Mouse (Mus musculus): ENCODE data around the gene Mlst8. TPM values are rescaled to one million over a fixed set of nuclear protein-coding genes. Genes with fewer than 3 reads are reported as not detected.
A peak's percentile ranks its signal among the peaks of the same experiment; 100 is the strongest.

Gene Mlst8
- total and polyA plus RNA-seq, 3 experiments, result 25.6 to 61.7 (median 26.0) TPM

GRCm38 (mm10) chr17:24489265-24490030 is 10.6 kb upstream of the Mlst8 start:
- DNase-seq, result peak; percentile 60

GRCm38 (mm10) chr17:24488662-24489264 is 9.9 kb upstream of the Mlst8 start:
- DNase-seq, result peak; percentile 65

GRCm38 (mm10) chr17:24488186-24488661 is 9.3 kb upstream of the Mlst8 start, which contains the start of gene Caskin1:
Caskin1 (plus strand) TSS chr17:24488601.
- peak; percentile 75 for DNase-seq

- no peak for DNase-seq
Observed at GRCm38 (mm10) chr17:24485090-24485860, 6.4 kb upstream of the Mlst8 start.

- DNase-seq, result peak; percentile 48
Observed at GRCm38 (mm10) chr17:24483495-24483894, 4.6 kb upstream of the Mlst8 start.

GRCm38 (mm10) chr17:24481027-24481815 is 2.3 kb upstream of the Mlst8 start:
- DNase-seq, result peak; percentile 50

- DNase-seq, result no peak
Observed at GRCm38 (mm10) chr17:24480201-24480826, 1.4 kb upstream of the Mlst8 start.

- no peak for DNase-seq
Observed at GRCm38 (mm10) chr17:24479431-24479830, 553 bp upstream of the Mlst8 start.

DNA sequence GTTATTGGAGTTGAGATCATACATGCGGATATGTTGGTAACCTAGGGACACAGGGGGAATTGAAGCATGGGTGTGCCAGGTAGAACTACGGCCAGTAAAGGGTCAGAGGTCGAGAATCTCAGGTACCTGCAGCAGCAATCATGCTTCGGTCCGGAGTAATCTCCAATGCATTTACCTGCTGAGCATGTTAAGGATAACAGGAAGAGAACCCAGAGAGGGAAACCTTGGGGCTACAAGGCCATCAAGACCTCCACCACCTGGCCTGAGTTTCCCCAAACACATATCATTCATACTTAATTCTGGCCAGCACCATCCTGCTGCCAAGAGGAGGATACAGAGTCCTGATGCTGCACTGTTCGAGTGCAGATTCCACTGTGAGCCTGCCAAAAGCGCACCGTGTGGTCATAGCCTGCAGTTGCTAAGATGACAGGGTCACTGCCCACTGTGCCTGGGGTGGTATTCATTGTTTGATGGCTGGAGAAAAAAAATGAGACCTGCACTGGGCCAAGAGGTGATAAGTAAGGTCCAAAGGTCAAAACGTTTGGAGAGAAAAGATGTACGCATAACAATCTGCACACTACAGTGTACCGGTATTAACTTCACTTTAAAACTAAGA is 785 bp downstream of the Mlst8 start:
- no peak for DNase-seq

DNA sequence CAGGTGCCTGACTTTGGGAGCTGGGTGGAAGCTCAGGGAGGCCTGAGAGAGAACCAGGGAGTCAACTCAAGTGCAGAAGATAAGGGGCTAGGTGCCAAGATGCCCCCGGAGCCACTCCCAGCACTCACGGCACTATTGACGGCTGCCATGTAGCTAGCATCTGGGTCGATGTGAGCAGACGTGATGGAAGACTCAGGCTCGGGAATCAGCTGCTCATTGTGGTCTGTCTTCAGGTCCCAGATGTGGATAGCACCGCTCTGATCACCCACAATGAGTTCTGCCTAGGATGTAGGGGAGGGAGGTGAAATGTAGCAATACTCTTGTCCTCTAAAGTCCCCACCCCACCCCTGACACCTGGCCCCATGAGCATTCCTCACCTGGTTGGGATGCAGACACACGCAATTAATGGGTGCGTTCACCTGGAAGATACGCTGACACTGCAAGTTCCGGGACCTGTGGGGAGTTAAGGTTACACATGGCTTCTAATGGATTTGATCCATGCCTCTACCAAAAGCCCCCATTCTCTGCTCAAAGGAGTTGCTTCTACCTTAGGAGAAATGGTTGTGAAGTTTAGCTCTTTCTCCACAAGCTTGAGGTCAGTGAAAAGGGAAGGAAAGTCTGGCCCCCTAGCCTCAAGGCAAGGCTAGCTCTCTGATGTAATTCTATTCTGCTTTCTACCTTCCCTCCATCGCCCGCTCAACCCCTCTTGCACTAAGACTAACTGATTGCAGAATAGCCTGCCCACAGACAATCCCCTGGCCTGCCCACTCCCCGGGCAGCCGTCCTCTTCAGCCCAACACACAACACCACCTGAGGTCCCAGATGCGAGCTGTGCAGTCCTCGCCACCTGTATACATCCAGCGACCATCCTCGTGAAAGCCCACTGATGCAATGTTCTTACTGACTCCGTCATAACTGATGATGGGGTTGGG is 1.6 kb downstream of the Mlst8 start:
- DNase-seq, result no peak

DNA sequence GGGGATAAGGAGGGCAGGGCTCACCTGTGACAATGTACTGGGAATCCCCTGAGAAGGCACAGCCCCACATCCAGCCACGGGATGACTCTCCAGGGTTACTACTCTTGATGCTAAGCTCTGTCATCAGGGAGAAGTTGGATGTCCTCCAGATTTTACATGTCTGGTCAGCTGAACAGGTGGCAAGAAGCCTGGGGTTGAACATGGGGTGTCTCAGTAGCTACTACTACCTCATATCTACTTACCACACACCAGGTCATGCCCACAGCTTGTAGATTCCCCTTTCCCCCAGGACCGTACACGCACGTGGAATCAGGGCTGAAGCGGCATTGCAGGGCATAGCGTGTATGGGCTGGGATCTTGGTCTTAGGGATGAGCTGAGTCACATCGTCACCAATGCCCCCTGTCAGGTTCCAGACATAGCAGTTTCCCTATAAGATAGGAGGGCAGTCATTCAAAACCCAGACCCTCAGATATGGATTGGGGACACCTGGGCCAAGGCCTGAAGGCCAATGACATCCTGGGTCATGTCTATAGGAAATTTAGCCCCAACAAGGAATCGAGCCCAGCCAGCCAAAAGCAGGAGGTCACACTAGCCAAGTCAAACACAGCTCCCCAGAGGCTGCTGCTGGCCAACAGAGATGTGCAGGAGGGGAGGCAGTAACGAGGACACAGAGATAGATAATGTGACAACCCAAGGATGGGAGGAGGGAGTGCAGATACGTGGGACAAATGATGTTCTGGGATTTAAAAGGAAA is 2.7 kb downstream of the Mlst8 start:
- no peak for DNase-seq

DNA sequence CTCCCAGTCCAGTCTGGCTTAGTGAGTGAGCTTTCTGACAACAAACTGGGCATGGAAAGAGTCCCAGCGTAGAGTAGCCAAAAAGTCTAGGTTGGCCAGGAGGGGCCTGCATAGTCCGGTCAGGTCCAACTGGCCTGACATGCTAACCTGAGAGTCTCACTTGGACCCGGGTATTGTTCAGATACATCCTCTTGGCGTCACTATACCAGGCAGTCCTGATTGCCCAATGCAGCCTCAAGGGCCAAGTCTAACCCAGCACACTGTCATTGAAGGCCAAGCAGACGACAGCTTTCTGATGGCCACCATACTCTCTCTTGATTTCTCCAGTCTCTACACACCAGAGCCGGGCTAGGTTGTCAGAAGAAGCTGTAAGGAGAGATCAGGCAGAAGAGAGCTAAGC is 3.3 kb downstream of the Mlst8 start:
- no peak for DNase-seq

GRCm38 (mm10) chr17:24474557-24474956 is 4.3 kb downstream of the Mlst8 start:
- no peak for DNase-seq

- no peak for DNase-seq
Observed at GRCm38 (mm10) chr17:24473612-24474275, 5.1 kb downstream of the Mlst8 start, which contains the start of gene Bricd5. Bricd5 (plus strand) TSS chr17:24473884.

- peak; percentile 90 for DNase-seq
Observed at GRCm38 (mm10) chr17:24472512-24472911, 6.4 kb downstream of the Mlst8 start.

DNA sequence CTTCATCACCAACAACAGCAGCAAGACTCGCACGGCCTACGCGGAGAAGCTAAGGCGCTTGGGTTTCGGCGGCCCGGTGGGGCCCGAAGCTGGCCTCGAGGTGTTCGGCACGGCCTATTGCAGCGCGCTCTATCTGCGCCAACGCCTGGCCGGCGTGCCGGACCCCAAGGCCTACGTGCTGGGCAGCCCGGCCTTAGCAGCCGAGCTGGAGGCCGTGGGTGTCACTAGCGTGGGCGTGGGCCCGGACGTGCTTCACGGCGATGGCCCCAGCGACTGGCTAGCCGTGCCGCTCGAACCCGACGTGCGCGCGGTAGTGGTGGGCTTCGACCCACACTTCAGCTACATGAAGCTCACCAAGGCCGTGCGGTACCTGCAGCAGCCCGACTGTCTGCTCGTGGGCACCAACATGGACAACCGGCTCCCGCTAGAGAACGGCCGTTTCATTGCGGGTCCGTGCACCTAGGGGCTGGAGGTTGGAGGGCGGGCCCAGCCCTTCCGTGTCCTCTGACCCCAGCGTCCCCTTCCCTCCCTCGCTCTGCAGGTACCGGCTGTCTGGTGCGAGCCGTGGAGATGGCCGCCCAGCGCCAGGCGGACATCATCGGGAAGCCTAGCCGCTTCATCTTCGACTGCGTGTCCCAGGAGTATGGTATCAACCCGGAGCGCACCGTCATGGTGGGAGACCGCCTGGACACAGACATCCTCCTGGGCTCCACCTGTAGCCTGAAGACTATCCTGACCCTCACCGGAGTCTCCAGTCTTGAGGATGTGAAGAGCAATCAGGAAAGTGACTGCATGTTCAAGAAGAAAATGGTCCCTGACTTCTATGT is 8.0 kb downstream of the Mlst8 start:
- DNase-seq, result peak; percentile 79

DNA sequence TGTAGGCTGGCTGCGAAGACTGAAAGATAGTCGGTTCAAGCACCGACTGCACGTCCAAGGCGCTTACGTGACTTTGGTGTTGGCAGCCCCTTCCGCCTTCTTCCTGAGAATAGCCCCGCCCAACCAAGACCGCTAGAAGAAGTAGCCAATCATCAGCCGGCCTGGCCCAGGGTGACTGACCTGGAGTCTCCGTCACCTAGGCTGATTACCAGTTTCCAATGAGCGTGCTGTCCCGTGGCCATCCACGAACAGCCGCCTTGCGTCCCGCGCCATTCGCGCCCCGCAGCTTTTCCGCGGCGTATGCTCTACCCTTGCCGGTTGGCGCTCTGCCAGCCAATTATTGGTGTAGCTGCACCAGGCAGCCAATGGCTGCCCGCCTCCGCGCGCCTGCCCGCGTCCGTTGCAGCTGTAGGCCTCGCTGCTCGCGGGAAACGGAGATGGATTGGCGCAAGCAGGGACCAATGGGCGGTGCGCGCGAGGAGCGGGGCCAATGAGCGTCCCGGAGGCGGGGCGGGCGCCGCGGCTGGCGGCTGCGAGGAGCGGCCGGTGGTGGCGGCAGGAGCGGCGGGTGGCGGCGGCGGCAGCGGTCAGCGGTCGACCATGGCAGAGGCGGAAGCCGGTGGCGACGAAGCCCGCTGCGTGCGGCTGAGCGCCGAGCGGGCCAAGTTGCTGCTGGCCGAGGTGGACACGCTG is 8.8 kb downstream of the Mlst8 start, which contains the start of the genes E4f1 and Pgp:
Gene E4f1 (minus strand): TSS at position 404 of the 693 bp plus-strand sequence.
Gene Pgp (plus strand): TSS at position 483 of the 693 bp plus-strand sequence.
- peak; percentile 99 for DNase-seq
